Mouse (Mus musculus) brain, embryonic 14.5 days (tissue): ENCODE measurements at regions not wholly inside any gene's neighbourhood (a gene's known extent, or its start where the extent isn't known, plus 50 kb on each side); places are given as distances from the start of the nearest gene placed in this dataset.

Source experiments
- CTCF ChIP-seq: fragments of 200-500 bp; IDR thresholded peaks from 2 replicates; pipeline ENCODE4 v1.5.1; 2012; ENCODE audit warnings: inconsistent platforms, mild to moderate bottlenecking, moderate library complexity, borderline replicate concordance; ENCODE audit not compliant: insufficient read depth, insufficient read length; ENCODE audit errors: extremely low read depth
- POLR2A ChIP-seq: fragments of 200-500 bp; IDR thresholded peaks from 2 replicates; pipeline ENCODE4 v1.6.1; 2012; ENCODE audit warnings: mild to moderate bottlenecking, inconsistent platforms, borderline replicate concordance; ENCODE audit not compliant: poor library complexity, insufficient read depth, insufficient read length, severe bottlenecking; ENCODE audit errors: extremely low read depth

GRCm38 (mm10) chr4:12781969-12782904 lies 610.4 kb upstream of the Fam92a start:
- TF ChIP-seq CTCF (no peak), POLR2A (no peak)
